11 mouse cellular contexts compared by ENCODE assay signal in genomic region chr8:124720133-124720532, GRCm38 (mm10). TPM values are rescaled to one million over a fixed set of nuclear protein-coding genes. Genes with fewer than 3 reads are reported as not detected.
DNase-seq lines count a peak whose midpoint lies in the region; ATAC-seq and TF ChIP-seq lines count a peak whose summit lies in the region.
"Had no signal": no experiment of that assay in that cellular context is flagged by ENCODE, and none has a peak within 500 bp of the region (broad histone marks: within the 10 kb centered on the region; RNA-seq: fewer than 3 reads in every experiment).

No protein-coding gene starts in this region.

- H3K9me3 ChIP-seq in hindbrain, embryonic 10.5 days = no peaks in the 10 kb centered on the region
- H3K9me3 ChIP-seq in hindbrain, embryonic 16.5 days (ENCODE audit: control insufficient read depth, low read length) = no peaks in the 10 kb centered on the region
- H3K9me3 ChIP-seq in CH12.LX (replicated peaks; ENCODE audit: low read length) = no peaks in the 10 kb centered on the region
- no peaks in the 10 kb centered on the region for H3K9me3 ChIP-seq in midbrain, embryonic 13.5 days

- TF ChIP-seq CTCF in CH12.LX (conservative IDR thresholded peaks at IDR 0.05 in 1 of 2, IDR thresholded peaks at IDR 0.05 in 1 of 2; ENCODE audit: low read depth in 2 of 2, low read length in 2 of 2) = peak in 1 of 2 experiments; percentile 40; a peak in 2 of 4 replicates

- H3K27me3 ChIP-seq in hindbrain, embryonic 10.5 days (ENCODE audit: insufficient read depth, poor library complexity, severe bottlenecking) = no peaks in the 10 kb centered on the region
- no peaks in the 10 kb centered on the region for H3K27me3 ChIP-seq in hindbrain, embryonic 16.5 days (replicated peaks; ENCODE audit: control insufficient read depth, insufficient read depth, low read length)
- no peaks in the 10 kb centered on the region for H3K27me3 ChIP-seq in CH12.LX (replicated peaks)
- no peaks in the 10 kb centered on the region for H3K27me3 ChIP-seq in midbrain, embryonic 13.5 days

- no peak for ATAC-seq in hindbrain, embryonic 16.5 days
- no peak for ATAC-seq in midbrain, embryonic 13.5 days

- no peak; the same call in none of the 2 replicates for TF ChIP-seq RAD21 in CH12.LX (IDR thresholded peaks at IDR 0.05; ENCODE audit: low read depth, low read length)

- no peak overlapping the region for H3K9ac ChIP-seq in hindbrain, embryonic 16.5 days (ENCODE audit: low read depth, low read length)
- H3K9ac ChIP-seq in CH12.LX (ENCODE audit: insufficient read depth, low read depth) = no peak overlapping the region
- H3K9ac ChIP-seq in midbrain, embryonic 13.5 days (replicated peaks) = no peak overlapping the region

- peaks cover 22% of the 10 kb centered on the region for H3K79me2 ChIP-seq in CH12.LX (replicated peaks; ENCODE audit: control insufficient read depth, extremely low read depth, insufficient read depth, poor library complexity, severe bottlenecking)

- H3K27ac ChIP-seq in hindbrain, embryonic 10.5 days = no peak overlapping the region; the same call in 1 of the 2 replicates
- H3K27ac ChIP-seq in hindbrain, embryonic 16.5 days (ENCODE audit: low read depth, low read length) = no peak overlapping the region
- H3K27ac ChIP-seq in CH12.LX (ENCODE audit: insufficient read depth, low read depth) = no peak overlapping the region
- H3K27ac ChIP-seq in midbrain, embryonic 13.5 days = no peak overlapping the region

- H3K4me3 ChIP-seq in hindbrain, embryonic 10.5 days = peak overlapping the region; percentile 27
- no peak overlapping the region for H3K4me3 ChIP-seq in hindbrain, embryonic 16.5 days (ENCODE audit: low read length)
- no peak overlapping the region for H3K4me3 ChIP-seq in CH12.LX (replicated peaks in 1 of 3; ENCODE audit: low read depth in 2 of 3, low read length in 2 of 3, poor library complexity in 1 of 3)
- no peak overlapping the region for H3K4me3 ChIP-seq in midbrain, embryonic 13.5 days (replicated peaks)

- dilution Hi-C loops in CH12.LX (cut with MboI; ENCODE audit: extremely low pct_ligation_motif_present, extremely low pct_unique_long_range_greater_than_20kb, low sequenced_read_pairs) = no loop called here

- H3K4me2 ChIP-seq in hindbrain, embryonic 16.5 days (ENCODE audit: low read length) = no peak overlapping the region
- 0 out of 2 replicates have a peak overlapping the region, but pooled peaks have one; percentile 82 for H3K4me2 ChIP-seq in CH12.LX (ENCODE audit: insufficient read depth, low read depth, poor library complexity, severe bottlenecking)
- peak overlapping the region; percentile 96; the same call in 1 of the 2 replicates for H3K4me2 ChIP-seq in midbrain, embryonic 13.5 days (replicated peaks)

- no peak for TF ChIP-seq EP300 in CH12.LX (IDR thresholded peaks at IDR 0.05; ENCODE audit: low read length)

- 86% methylated on average over 7 of the region's 7 CpGs for WGBS in hindbrain, embryonic 10.5 days
- 83% methylated on average over 7 of the region's 7 CpGs for WGBS in hindbrain, embryonic 16.5 days
- 73% methylated on average over 7 of the region's 7 CpGs for WGBS in midbrain, embryonic 13.5 days

- TF ChIP-seq POLR2A in CH12.LX (IDR thresholded peaks at IDR 0.05; ENCODE audit: low read depth, low read length) = no peak

- DNase-seq in hindbrain, embryonic 10.5 days (ENCODE audit: low spot score) = no peak
- DNase-seq in CH12.LX (ENCODE audit: extremely low read depth) = peak; percentile 46
- DNase-seq in brain, adult 2 months (ENCODE audit: low read depth, low spot score) = peak; percentile 13
- no peak for DNase-seq in embryo, embryonic 10 days (ENCODE audit: low spot score)
- DNase-seq in left cerebral cortex, adult 9 months (ENCODE audit: low spot score in 2 of 2) = no peak
- no peak for DNase-seq in heart, adult 11 months
- DNase-seq: adrenal gland, postnatal 14 days; lung, postnatal 14 days; spleen, adult 18-20 months had no signal

- peaks cover 42% of the 10 kb centered on the region for H3K4me1 ChIP-seq in hindbrain, embryonic 10.5 days (replicated peaks)
- H3K4me1 ChIP-seq in hindbrain, embryonic 16.5 days (ENCODE audit: control insufficient read depth, insufficient read depth, low read depth, low read length) = peaks cover 18% of the 10 kb centered on the region
- peaks cover 12 to 31% of the 10 kb centered on the region in 2 experiments for H3K4me1 ChIP-seq in CH12.LX (ENCODE audit: control insufficient read depth in 1 of 2, insufficient read depth in 2 of 2)
- H3K4me1 ChIP-seq in midbrain, embryonic 13.5 days (replicated peaks) = peaks cover 28% of the 10 kb centered on the region

- in situ Hi-C loops in CH12.LX (cut with MboI; ENCODE audit: low pct_ligation_motif_present, low pct_unique_long_range_greater_than_20kb, low sequenced_read_pairs) = loop anchor here (10.0 kb wide), 1 partner anchor 55 kb away; no protein-coding TSS in a partner anchor

- peaks cover 9% of the 10 kb centered on the region for H3K36me3 ChIP-seq in hindbrain, embryonic 10.5 days
- H3K36me3 ChIP-seq in hindbrain, embryonic 16.5 days (ENCODE audit: control insufficient read depth, insufficient read depth, low read length) = no peaks in the 10 kb centered on the region
- H3K36me3 ChIP-seq in CH12.LX (replicated peaks in 1 of 2; ENCODE audit: control insufficient read depth in 1 of 2, insufficient read depth in 1 of 2, low read length in 1 of 2) = peaks cover 3 to 31% of the 10 kb centered on the region in 2 experiments
- H3K36me3 ChIP-seq in midbrain, embryonic 13.5 days = peaks cover 10% of the 10 kb centered on the region; the same call in 1 of the 2 replicates

TF ChIP-seq in CH12.LX, 34 proteins besides CTCF, POLR2A, EP300 and RAD21:
- no peak for TF ChIP-seq CHD1 (IDR thresholded peaks at IDR 0.05; ENCODE audit: low read depth, low read length)
- TF ChIP-seq TBP (conservative IDR thresholded peaks at IDR 0.05; ENCODE audit: low read depth, low read length) = no peak
- no peak for TF ChIP-seq USF2 (conservative IDR thresholded peaks at IDR 0.05; ENCODE audit: low read depth, low read length)
- TF ChIP-seq E2F4 (IDR thresholded peaks at IDR 0.05; ENCODE audit: insufficient replicate concordance, low read depth, low read length) = no peak
- no peak for TF ChIP-seq JUND (conservative IDR thresholded peaks at IDR 0.05; ENCODE audit: low read depth, low read length)
- TF ChIP-seq USF1 (IDR thresholded peaks at IDR 0.05; ENCODE audit: low read depth, low read length) = no peak
- TF ChIP-seq NELFE (IDR thresholded peaks at IDR 0.05; ENCODE audit: low read depth, low read length) = no peak
TF ChIP-seq in CH12.LX: peak in this region for 0.

RNA-seq across cellular contexts. Expression of gene Ttc13, which starts 1.6 kb away (rescaled TPM):
- polyA plus RNA-seq in hindbrain, embryonic 10.5 days (2016; fragmentation: Nextera tagmentation; extraction: Ambion mirVana) = 49.2 and 49.7 TPM in 2 replicates
- polyA plus RNA-seq in hindbrain, embryonic 16.5 days (2015; fragmentation: Nextera tagmentation; extraction: Ambion mirVana) = 61.6 and 62.4 TPM in 2 replicates
- 33.6 and 36.6 TPM in 2 replicates for total RNA-seq in CH12.LX (2012; rRNA removed)
- total RNA-seq in CH12.LX (2014; rRNA removed) = 33.5 and 35.8 TPM in 2 replicates
- 26.3 and 30.8 TPM in 2 replicates for polyA plus RNA-seq in CH12.LX (2012; ENCODE audit: insufficient read length, low read depth)
- 55.0 and 60.2 TPM in 2 replicates for polyA plus RNA-seq in midbrain, embryonic 13.5 days (2015; fragmentation: Nextera tagmentation; extraction: Ambion mirVana)

RNA-seq across cellular contexts. Expression of gene Arv1, which starts 1.8 kb away (rescaled TPM):
- 34.3 and 38.1 TPM in 2 replicates for polyA plus RNA-seq in hindbrain, embryonic 10.5 days (2016; fragmentation: Nextera tagmentation; extraction: Ambion mirVana)
- polyA plus RNA-seq in hindbrain, embryonic 16.5 days (2015; fragmentation: Nextera tagmentation; extraction: Ambion mirVana) = 32.1 and 33.6 TPM in 2 replicates
- 9.7 and 11.5 TPM in 2 replicates for total RNA-seq in CH12.LX (2012; rRNA removed)
- 11.4 and 11.9 TPM in 2 replicates for total RNA-seq in CH12.LX (2014; rRNA removed)
- 18.8 and 22.0 TPM in 2 replicates for polyA plus RNA-seq in CH12.LX (2012; ENCODE audit: insufficient read length, low read depth)
- 32.6 and 33.3 TPM in 2 replicates for polyA plus RNA-seq in midbrain, embryonic 13.5 days (2015; fragmentation: Nextera tagmentation; extraction: Ambion mirVana)

RNA-seq across cellular contexts. Expression of gene Fam89a, which starts 31.5 kb away (rescaled TPM):
- 4.3 and 6.7 TPM in 2 replicates for polyA plus RNA-seq in hindbrain, embryonic 10.5 days (2016; fragmentation: Nextera tagmentation; extraction: Ambion mirVana)
- polyA plus RNA-seq in hindbrain, embryonic 16.5 days (2015; fragmentation: Nextera tagmentation; extraction: Ambion mirVana) = 0.90 and 1.9 TPM in 2 replicates
- total RNA-seq in CH12.LX (2012; rRNA removed) = 4.5 and 4.8 TPM in 2 replicates
- 2.2 and 2.5 TPM in 2 replicates for total RNA-seq in CH12.LX (2014; rRNA removed)
- 3.7 and 4.9 TPM in 2 replicates for polyA plus RNA-seq in CH12.LX (2012; ENCODE audit: insufficient read length, low read depth)
- polyA plus RNA-seq in midbrain, embryonic 13.5 days (2015; fragmentation: Nextera tagmentation; extraction: Ambion mirVana) = 0.40 and 0.43 TPM in 2 replicates

RNA-seq across cellular contexts. Expression of gene 2310022B05Rik, which starts 57.0 kb away (rescaled TPM):
- 20.1 and 22.2 TPM in 2 replicates for polyA plus RNA-seq in hindbrain, embryonic 10.5 days (2016; fragmentation: Nextera tagmentation; extraction: Ambion mirVana)
- polyA plus RNA-seq in hindbrain, embryonic 16.5 days (2015; fragmentation: Nextera tagmentation; extraction: Ambion mirVana) = 17.0 and 23.2 TPM in 2 replicates
- total RNA-seq in CH12.LX (2012; rRNA removed) (3.4 and 5.7 TPM in 2 replicates), CH12.LX (2014; rRNA removed) (2.2 and 3.2 TPM in 2 replicates)
- polyA plus RNA-seq in CH12.LX (2012; ENCODE audit: insufficient read length, low read depth) = 7.1 and 7.8 TPM in 2 replicates
- polyA plus RNA-seq in midbrain, embryonic 13.5 days (2015; fragmentation: Nextera tagmentation; extraction: Ambion mirVana) = 15.7 and 18.1 TPM in 2 replicates

Comparison
In these comparisons a context has a peak if more than half of its experiments do, and no peak if none do; other contexts are left out.
1. DNase-seq: peak in CH12.LX (single experiment) and brain, adult 2 months (single experiment); none in hindbrain, embryonic 10.5 days (single experiment), embryo, embryonic 10 days (single experiment), left cerebral cortex, adult 9 months (0 of 2) and heart, adult 11 months (single experiment).